Mouse (Mus musculus) CH12.LX (cell line): Measurements from ENCODE around the gene Ror1.

Source experiments
- BHLHE40 ChIP-seq: IDR thresholded peaks from 2 replicates; pipeline ENCODE4 v1.6.1; 2011; ENCODE audit warnings: mild to moderate bottlenecking, low read depth, low read length, improper control_type of control experiment
- CTCF ChIP-seq, 2 experiments: IDR thresholded peaks in 1 of 2; conservative IDR thresholded peaks in 1 of 2; 2 replicates each; pipeline ENCODE4 v1.5.1; 2011 to 2012; ENCODE audit warnings: low read depth in 2 of 2, low read length in 2 of 2, improper control_type of control experiment in 1 of 2, inconsistent platforms in 1 of 2, mild to moderate bottlenecking in 1 of 2, moderate library complexity in 1 of 2
- EP300 ChIP-seq: IDR thresholded peaks from 2 replicates; pipeline ENCODE4 v1.6.1; 2011; ENCODE audit warnings: low read length, improper control_type of control experiment
- JUND ChIP-seq: conservative IDR thresholded peaks from 2 replicates; pipeline ENCODE4 v1.6.1; 2011; ENCODE audit warnings: low read depth, low read length, improper control_type of control experiment
- MAX ChIP-seq: IDR thresholded peaks from 2 replicates; pipeline ENCODE4 v1.6.1; 2011; ENCODE audit warnings: low read length, improper control_type of control experiment
- MXI1 ChIP-seq: IDR thresholded peaks from 2 replicates; pipeline ENCODE4 v1.6.1; 2011; ENCODE audit warnings: mild to moderate bottlenecking, low read depth, low read length, improper control_type of control experiment
- NRF1 ChIP-seq: IDR thresholded peaks from 2 replicates; pipeline ENCODE4 v1.6.1; 2014; ENCODE audit warnings: low read depth, mild to moderate bottlenecking, inconsistent platforms, low read length, improper control_type of control experiment, moderate library complexity
- PAX5 ChIP-seq: IDR thresholded peaks from 2 replicates; pipeline ENCODE4 v1.6.1; 2012; ENCODE audit warnings: low read length, inconsistent platforms, mixed read lengths
- RAD21 ChIP-seq: IDR thresholded peaks from 2 replicates; pipeline ENCODE4 v1.6.1; 2011; ENCODE audit warnings: low read depth, mild to moderate bottlenecking, low read length, improper control_type of control experiment, moderate library complexity
- SMC3 ChIP-seq: IDR thresholded peaks from 2 replicates; pipeline ENCODE4 v1.6.1; 2011; ENCODE audit warnings: low read depth, low read length, improper control_type of control experiment
- TCF12 ChIP-seq: IDR thresholded peaks from 2 replicates; pipeline ENCODE4 v1.6.1; 2014; ENCODE audit warnings: low read depth, mild to moderate bottlenecking, inconsistent platforms, low read length, improper control_type of control experiment
- USF1 ChIP-seq: IDR thresholded peaks from 2 replicates; pipeline ENCODE4 v1.6.1; 2014; ENCODE audit warnings: low read depth, mild to moderate bottlenecking, inconsistent platforms, low read length, improper control_type of control experiment
- ZMIZ1 ChIP-seq: IDR thresholded peaks from 2 replicates; pipeline ENCODE4 v1.6.1; 2012; ENCODE audit warnings: low read depth, mild to moderate bottlenecking, inconsistent platforms, low read length, improper control_type of control experiment

DNA sequence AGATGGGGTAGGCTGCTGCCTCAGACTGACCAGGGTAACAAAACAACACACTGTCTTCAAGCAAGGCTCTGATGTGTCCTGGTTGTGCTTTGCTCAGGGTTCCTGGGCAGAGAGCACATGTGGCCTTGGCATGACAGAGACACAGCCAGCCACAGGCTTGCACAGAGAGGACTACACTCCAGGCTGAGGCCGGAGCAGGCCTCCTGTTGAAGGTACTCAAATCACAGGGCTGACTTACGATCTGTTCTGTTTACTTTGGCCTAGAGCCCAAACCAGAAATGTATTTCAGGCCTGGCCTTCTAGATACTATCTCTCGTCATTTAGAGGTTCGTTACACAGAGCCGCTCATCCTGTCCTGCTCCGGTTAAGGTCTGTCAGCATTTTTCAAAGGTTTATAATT, 226.2 kb downstream of the Ror1 start:
- no peak for TF ChIP-seq CTCF (conservative IDR thresholded peaks at IDR 0.05 in 1 of 2, IDR thresholded peaks at IDR 0.05 in 1 of 2; ENCODE audit: low read depth in 2 of 2, low read length in 2 of 2)
- TF ChIP-seq USF1, result no peak
- no peak for TF ChIP-seq JUND
- TF ChIP-seq EP300, result no peak
- no peak for TF ChIP-seq PAX5
- TF ChIP-seq SMC3, result no peak
- TF ChIP-seq MAX, result no peak
- no peak for TF ChIP-seq MXI1
- no peak for TF ChIP-seq BHLHE40
- no peak for TF ChIP-seq RAD21
- TF ChIP-seq NRF1, result no peak
- no peak for TF ChIP-seq TCF12
- no peak for TF ChIP-seq ZMIZ1
